Mouse (Mus musculus) kidney, adult 2 months (tissue): Measurements from ENCODE around the gene Zdhhc17. TPM values are rescaled to one million over a fixed set of nuclear protein-coding genes. Genes with fewer than 3 reads are reported as not detected.

Experiments used
- DNase-seq: peaks from one replicate; pipeline ENCODE4 v3.0.0; 2021
- H3K27ac ChIP-seq: fragments of 200-500 bp; 2 replicates; pipeline ENCODE4 v1.5.1; 2012; ENCODE audit warnings: low read depth, low read length, control low read depth, inconsistent platforms; ENCODE audit not compliant: insufficient read depth
- H3K27me3 ChIP-seq: fragments of 200-500 bp; replicated peaks from 2 replicates; pipeline ENCODE4 v1.6.1; 2012; ENCODE audit warnings: mild to moderate bottlenecking, moderate library complexity, low read length, inconsistent platforms; ENCODE audit not compliant: control insufficient read depth, insufficient read depth
- H3K36me3 ChIP-seq: fragments of 200-500 bp; 2 replicates; pipeline ENCODE4 v1.6.1; 2012; ENCODE audit warnings: mild to moderate bottlenecking, moderate library complexity, low read length, inconsistent platforms; ENCODE audit not compliant: control insufficient read depth, insufficient read depth
- H3K4me1 ChIP-seq: fragments of 200-500 bp; 2 replicates; pipeline ENCODE4 v1.6.1; 2011; ENCODE audit warnings: low read length; ENCODE audit not compliant: control insufficient read depth, insufficient read depth
- H3K4me3 ChIP-seq: fragments of 200-500 bp; 2 replicates; pipeline ENCODE4 v1.5.1; 2011; ENCODE audit warnings: mild to moderate bottlenecking, low read depth, low read length, control low read depth; ENCODE audit not compliant: insufficient read depth
- CTCF ChIP-seq: fragments of 200-500 bp; conservative IDR thresholded peaks from 2 replicates; pipeline ENCODE4 v1.5.1; 2011; ENCODE audit warnings: low read depth, mild to moderate bottlenecking, control low read depth, low read length, moderate library complexity, mixed read lengths; ENCODE audit not compliant: insufficient read depth, insufficient read length
- POLR2A ChIP-seq: fragments of 200-500 bp; IDR thresholded peaks from one replicate; pipeline ENCODE4 v1.6.1; 2011; ENCODE audit warnings: low read depth, low read length, control low read depth
- WGBS: fragments of 180-500 bp; shearing (Covaris S2); methylation state at CpG from one replicate; pipeline ENCODE4 v1.1.7; 2018; 5-methylcytosine and 5-hydroxymethylcytosine counted together
- polyA plus RNA-seq: library from polyadenylated mRNA; depleted of rRNA; stranded (reverse); fragments of >200 nt; gene quantifications from 2 replicates; pipeline ENCODE4 v1.2.3, GENCODE M21; 2012

Gene Zdhhc17
- polyA plus RNA-seq, 1 experiment: 16.5 TPM

DNA sequence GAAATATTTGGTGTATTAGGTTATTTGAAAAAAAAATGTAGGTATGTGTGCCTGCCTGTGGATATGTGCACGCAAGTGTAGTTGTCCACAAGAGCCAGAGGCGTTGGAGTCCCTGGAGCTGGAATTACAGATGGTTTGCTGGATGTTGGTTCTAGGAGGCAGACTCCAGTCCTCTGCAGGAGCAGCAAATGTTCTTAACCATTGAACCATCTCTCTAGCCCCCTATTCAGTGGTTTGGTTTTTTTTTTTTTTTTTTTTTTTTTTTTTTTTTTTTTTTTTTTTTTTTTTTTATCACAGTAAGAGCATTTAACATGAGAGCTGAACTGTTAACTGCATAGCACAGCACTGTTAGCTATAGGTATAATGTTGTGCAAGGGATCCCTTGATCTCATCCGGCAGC is 3.3 kb upstream of the Zdhhc17 start:
- Histone ChIP-seq H3K27me3 (no peaks in the 10 kb centered on the region), H3K4me3 (no peak overlapping the region), H3K4me1 (no peaks in the 10 kb centered on the region), H3K36me3 (no peaks in the 10 kb centered on the region), H3K27ac (no peak overlapping the region)
- no peak for TF ChIP-seq CTCF
- 98% methylated on average over 3 of the region's 3 CpGs for WGBS
- no peak for DNase-seq

DNA sequence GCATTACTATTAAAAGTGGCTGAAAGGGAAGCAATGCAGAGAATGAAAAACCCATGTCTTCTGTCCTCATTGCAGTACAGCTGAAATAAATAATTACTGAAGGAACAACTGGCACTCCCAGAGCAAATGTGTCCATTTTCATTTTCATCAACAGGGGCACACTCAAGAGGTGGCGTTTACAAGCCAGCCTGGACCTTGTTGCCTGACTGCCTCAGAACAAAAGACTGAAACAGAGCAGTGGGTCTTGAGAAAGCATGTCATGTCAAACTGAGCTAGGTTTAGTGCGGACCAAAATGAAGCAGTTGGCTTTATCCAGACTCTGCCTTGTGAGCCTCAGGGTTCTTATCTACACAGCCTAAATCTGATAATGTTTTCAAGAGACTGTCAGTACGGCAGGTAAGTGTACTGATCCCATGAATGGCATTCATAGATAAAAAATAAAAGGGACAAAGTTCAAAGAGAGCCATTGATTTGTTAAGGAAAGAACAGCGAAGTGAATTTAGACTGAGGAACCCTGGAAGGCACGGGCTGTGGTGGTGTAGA is 2.6 kb upstream of the Zdhhc17 start:
- WGBS: 84% methylated on average over 5 of the region's 5 CpGs

DNA sequence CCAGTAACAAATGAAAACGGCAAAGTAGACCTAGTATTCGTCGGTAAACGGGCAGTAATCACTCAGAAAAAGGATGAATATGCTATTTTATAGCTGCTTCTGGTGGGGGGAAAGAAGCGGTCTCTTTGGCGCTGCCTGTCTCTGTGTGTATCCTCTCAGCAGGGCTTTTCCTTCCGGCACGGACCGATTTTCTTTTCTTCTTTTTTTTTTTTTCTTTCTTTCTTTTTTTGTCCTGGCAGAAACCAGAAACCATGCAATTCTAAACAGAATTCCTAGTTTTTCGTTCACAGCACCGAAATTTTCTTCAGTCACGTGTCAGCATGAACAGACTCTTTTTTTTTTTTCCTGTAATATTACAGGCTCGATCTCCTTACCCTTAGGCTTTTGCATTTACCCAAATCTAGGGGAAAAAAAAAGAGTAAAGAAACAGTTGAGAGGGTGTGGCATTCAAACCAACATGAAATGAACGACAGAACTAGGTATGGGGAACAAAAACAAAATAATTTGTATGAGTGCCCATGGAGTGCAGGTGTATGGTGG is 1.4 kb upstream of the Zdhhc17 start:
- H3K27me3 ChIP-seq: no peaks in the 10 kb centered on the region
- 8% methylated on average over 14 of the region's 14 CpGs for WGBS
- TF ChIP-seq POLR2A (no peak), CTCF (no peak)
- peak overlapping the region; percentile 28 for H3K4me3 ChIP-seq
- H3K27ac ChIP-seq: peak overlapping the region; percentile 47
- DNase-seq: peak; percentile 30
- H3K4me1 ChIP-seq: peaks cover 3% of the 10 kb centered on the region; the same call in 1 of the 2 replicates
- no peaks in the 10 kb centered on the region for H3K36me3 ChIP-seq

More for the DNA sequence above, 2.6 kb upstream of the Zdhhc17 start:
- TF ChIP-seq CTCF (no peak), POLR2A (no peak)
- H3K4me1 ChIP-seq: peaks cover under 1% of the 10 kb centered on the region; the same call in 1 of the 2 replicates
- H3K27me3 ChIP-seq: no peaks in the 10 kb centered on the region
- H3K36me3 ChIP-seq: no peaks in the 10 kb centered on the region
- no peak for DNase-seq
- no peak overlapping the region for H3K27ac ChIP-seq
- H3K4me3 ChIP-seq: no peak overlapping the region

DNA sequence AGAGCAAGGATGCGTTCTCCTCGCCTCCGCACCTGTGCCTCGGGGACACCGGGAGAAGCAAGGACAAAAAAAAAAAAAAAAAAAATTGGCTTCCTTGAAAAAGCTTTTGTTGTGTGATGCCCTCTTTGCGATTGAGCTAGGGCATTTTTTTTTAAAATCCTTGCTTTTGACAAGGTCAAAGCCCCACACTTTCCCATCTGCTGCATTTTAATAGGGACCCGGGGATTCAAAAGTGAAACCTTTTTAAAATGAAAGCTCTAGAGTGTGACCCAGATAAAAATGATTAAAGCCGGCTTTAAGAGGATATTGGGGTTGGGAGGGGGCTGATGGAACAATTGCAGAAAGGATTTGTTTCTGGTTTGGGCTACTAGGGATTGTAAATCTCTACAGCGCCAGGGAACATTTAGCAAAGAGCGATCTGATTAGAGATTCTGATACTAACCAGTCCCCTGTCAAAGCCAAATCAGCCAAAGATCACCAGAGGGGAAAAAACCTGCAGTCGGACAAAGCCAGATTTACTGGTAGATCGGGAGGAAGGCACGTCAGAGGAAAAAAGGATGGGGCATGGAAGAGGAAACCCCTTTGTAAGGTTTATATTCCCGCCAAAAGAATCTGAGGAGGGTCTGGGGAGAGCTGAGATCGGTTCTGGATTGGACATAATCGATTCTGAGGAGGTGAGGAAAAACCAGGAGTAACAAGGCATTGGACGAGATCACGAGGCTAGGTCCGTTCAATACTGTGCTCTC is 713 bp upstream of the Zdhhc17 start:
- peak overlapping the region; percentile 98 for H3K27ac ChIP-seq
- TF ChIP-seq POLR2A (no peak), CTCF (no peak)
- H3K36me3 ChIP-seq: no peaks in the 10 kb centered on the region
- peak overlapping the region; percentile 80 for H3K4me3 ChIP-seq
- no peaks in the 10 kb centered on the region for H3K27me3 ChIP-seq
- under 1% methylated on average over 19 of the region's 19 CpGs for WGBS
- DNase-seq: peak; percentile 39
- peaks cover 3% of the 10 kb centered on the region; the same call in 1 of the 2 replicates for H3K4me1 ChIP-seq

DNA sequence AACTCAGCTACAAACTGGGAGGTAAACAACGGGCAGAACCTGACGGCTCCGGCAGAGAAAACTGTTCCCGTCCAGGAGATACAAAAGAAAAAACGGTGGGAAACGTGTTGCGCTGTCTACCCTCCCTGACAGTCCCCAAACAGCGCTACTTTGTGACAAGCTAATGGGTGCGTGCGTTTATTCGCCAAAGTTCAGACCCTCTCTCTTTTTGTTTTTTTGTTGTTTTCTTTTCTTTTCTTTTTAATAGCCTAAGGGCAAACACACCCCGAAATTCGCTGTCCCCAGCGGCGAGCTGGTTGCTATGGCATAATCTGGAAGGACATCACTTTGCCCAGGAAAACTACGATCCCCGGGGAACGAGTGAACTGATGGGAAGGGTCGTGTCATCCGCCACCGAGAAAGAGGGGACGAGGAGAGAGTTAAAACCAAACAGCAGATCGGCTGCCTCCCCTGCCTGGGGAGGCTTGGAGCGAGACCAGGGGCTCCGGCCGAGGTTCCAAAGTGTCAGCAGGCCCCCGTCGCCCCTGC is 763 bp downstream of the Zdhhc17 start:
- TF ChIP-seq POLR2A: no peak
- Histone ChIP-seq H3K4me3 (peak overlapping the region; percentile 80), H3K27me3 (no peaks in the 10 kb centered on the region), H3K36me3 (no peaks in the 10 kb centered on the region), H3K4me1 (peaks cover 3% of the 10 kb centered on the region; the same call in 1 of the 2 replicates), H3K27ac (peak overlapping the region; percentile 46; the same call in 1 of the 2 replicates)
- DNase-seq: no peak
- WGBS: under 1% methylated on average over 28 of the region's 28 CpGs

DNA sequence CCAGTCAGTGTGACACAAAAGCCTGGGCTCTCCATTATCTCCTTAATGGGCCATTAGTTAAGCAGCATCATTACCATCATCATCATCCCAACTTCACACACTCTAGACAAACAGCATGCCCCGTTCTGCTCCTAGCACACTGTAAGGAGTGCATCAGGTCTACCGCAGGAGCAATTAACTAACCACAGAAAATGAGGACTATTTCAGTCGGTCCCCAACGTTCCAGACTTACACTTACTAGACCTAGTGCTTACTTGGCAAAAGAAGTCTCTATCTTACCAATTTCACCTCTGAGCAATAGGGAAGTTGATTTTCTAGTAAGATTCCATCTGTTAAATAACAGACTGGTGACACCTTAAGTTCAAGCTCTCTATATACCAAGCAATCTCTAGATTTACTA is 2.3 kb downstream of the Zdhhc17 start:
- WGBS: 55% methylated on average over 4 of the region's 4 CpGs
- H3K4me3 ChIP-seq: no peak overlapping the region
- H3K36me3 ChIP-seq: no peaks in the 10 kb centered on the region
- H3K27ac ChIP-seq: no peak overlapping the region
- TF ChIP-seq CTCF: no peak
- no peak for TF ChIP-seq POLR2A
- DNase-seq: no peak
- H3K27me3 ChIP-seq: no peaks in the 10 kb centered on the region
- peaks cover 3% of the 10 kb centered on the region; the same call in 1 of the 2 replicates for H3K4me1 ChIP-seq
